In genomic region chr6:48896956-48897355, GRCm38 (mm10) we compare ENCODE assay signal across 35 mouse cellular contexts. TPM values are rescaled to one million over a fixed set of nuclear protein-coding genes. Genes with fewer than 3 reads are reported as not detected.
A peak's percentile ranks its signal among the peaks of the same experiment; 100 is the strongest.
DNase-seq lines count a peak whose midpoint lies in the region; ATAC-seq and TF ChIP-seq lines count a peak whose summit lies in the region.
"Had no signal": no experiment of that assay in that cellular context is flagged by ENCODE, and none has a peak within 500 bp of the region (broad histone marks: within the 10 kb centered on the region; RNA-seq: fewer than 3 reads in every experiment).

No protein-coding gene starts in this region.

- DNase-seq in kidney, adult 8-10 months = no peak
- DNase-seq in testis, postnatal 10 days (ENCODE audit: low spot score) = peak; percentile 17
- no peak for DNase-seq in testis, postnatal 14 days (ENCODE audit: low spot score)
- DNase-seq: adrenal gland, adult 8-10 months; adrenal gland, postnatal 25 days; cerebellum, adult 11-12 months; cerebellum, adult 8-10 months; cerebellum, postnatal 10 days; forebrain, postnatal 0 days; gastrocnemius, adult 2 months; gastrocnemius, postnatal 14 days; heart, adult 2 months; heart, postnatal 14 days; heart, postnatal 4 days had no signal

- H3K27ac ChIP-seq in intestine, postnatal 0 days (ENCODE audit: low read depth, low read length) = no peak overlapping the region; the same call in 1 of the 2 replicates
- no peak overlapping the region for H3K27ac ChIP-seq in intestine, embryonic 15.5 days
- peak overlapping the region; percentile 94 for H3K27ac ChIP-seq in kidney, embryonic 15.5 days
- peak overlapping the region; percentile 7; the same call in 1 of the 2 replicates for H3K27ac ChIP-seq in small intestine, adult 2 months (ENCODE audit: insufficient read depth, low read depth, low read length)
- H3K27ac ChIP-seq: gastrocnemius, adult 2 months; heart, adult 2 months; heart, embryonic 10.5 days; heart, embryonic 13.5 days; hindbrain, embryonic 14.5 days; hindbrain, postnatal 0 days had no signal

- no peak overlapping the region for H3K4me3 ChIP-seq in intestine, postnatal 0 days (ENCODE audit: low read depth, low read length)
- H3K4me3 ChIP-seq in intestine, embryonic 15.5 days (replicated peaks) = no peak overlapping the region
- H3K4me3 ChIP-seq in kidney, embryonic 15.5 days (replicated peaks) = no peak overlapping the region
- peak overlapping the region; percentile 46 for H3K4me3 ChIP-seq in small intestine, adult 2 months (ENCODE audit: low read depth, low read length)
- H3K4me3 ChIP-seq: gastrocnemius, adult 2 months; heart, adult 2 months; heart, embryonic 10.5 days; heart, embryonic 13.5 days had no signal

- WGBS in intestine, postnatal 0 days = 83% methylated on average over 5 of the region's 5 CpGs
- 86% methylated on average over 5 of the region's 5 CpGs for WGBS in intestine, embryonic 15.5 days
- 88% methylated on average over 5 of the region's 5 CpGs for WGBS in kidney, embryonic 15.5 days
- WGBS in small intestine, adult 2 months = 51% methylated on average over 5 of the region's 5 CpGs

- no peak for TF ChIP-seq POLR2A in small intestine, adult 2 months (IDR thresholded peaks at IDR 0.05; ENCODE audit: low read depth, low read length)

- 0 out of 2 replicates have a peak, but pooled peaks cover 6% of the 10 kb centered on the region for H3K4me1 ChIP-seq in intestine, postnatal 0 days (replicated peaks; ENCODE audit: control insufficient read depth, insufficient read depth, low read length)
- no peaks in the 10 kb centered on the region for H3K4me1 ChIP-seq in intestine, embryonic 15.5 days (replicated peaks)
- peaks cover 5% of the 10 kb centered on the region for H3K4me1 ChIP-seq in kidney, embryonic 15.5 days
- H3K4me1 ChIP-seq in small intestine, adult 2 months (ENCODE audit: control insufficient read depth, insufficient read depth, insufficient read length, low read length) = peaks cover 5% of the 10 kb centered on the region; the same call in 1 of the 2 replicates
- H3K4me1 ChIP-seq: heart, embryonic 10.5 days had no signal

- no peaks in the 10 kb centered on the region for H3K27me3 ChIP-seq in intestine, postnatal 0 days (replicated peaks; ENCODE audit: control insufficient read depth, insufficient read depth, low read length)
- no peaks in the 10 kb centered on the region for H3K27me3 ChIP-seq in intestine, embryonic 15.5 days (replicated peaks)
- H3K27me3 ChIP-seq in kidney, embryonic 15.5 days = no peaks in the 10 kb centered on the region
- no peaks in the 10 kb centered on the region for H3K27me3 ChIP-seq in small intestine, adult 2 months (ENCODE audit: control insufficient read depth, insufficient read depth, low read length)
- H3K27me3 ChIP-seq: heart, embryonic 13.5 days had no signal

- peak overlapping the region; percentile 62 for H3K4me2 ChIP-seq in intestine, postnatal 0 days (replicated peaks; ENCODE audit: low read depth)
- H3K4me2 ChIP-seq in intestine, embryonic 15.5 days (replicated peaks) = no peak overlapping the region
- H3K4me2 ChIP-seq in kidney, embryonic 15.5 days = no peak overlapping the region
- H3K4me2 ChIP-seq: heart, embryonic 13.5 days; hindbrain, embryonic 14.5 days had no signal

- no peak overlapping the region for H3K9ac ChIP-seq in intestine, postnatal 0 days (ENCODE audit: low read depth, low read length)
- H3K9ac ChIP-seq in intestine, embryonic 15.5 days = no peak overlapping the region
- H3K9ac ChIP-seq in kidney, embryonic 15.5 days = no peak overlapping the region
- H3K9ac ChIP-seq: forebrain, postnatal 0 days; heart, embryonic 13.5 days; hindbrain, embryonic 14.5 days had no signal

- ATAC-seq in intestine, postnatal 0 days = no peak
- no peak for ATAC-seq in intestine, embryonic 15.5 days
- no peak for ATAC-seq in kidney, embryonic 15.5 days (replicated peaks; ENCODE audit: low FRiP score)
- no peak for ATAC-seq in erythroblast, adult 5-6 weeks (replicated peaks; ENCODE audit: low FRiP score, poor library complexity, severe bottlenecking)
- ATAC-seq: activated CD4-positive, CD25-positive, alpha-beta regulatory T cell, adult 4 months; CD4-positive, CD25-positive, alpha-beta regulatory T cell, adult 4 months; forebrain, embryonic 14.5 days; forebrain, postnatal 0 days; hindbrain, postnatal 0 days had no signal

- TF ChIP-seq CTCF in intestine, postnatal 0 days (IDR thresholded peaks at IDR 0.05; ENCODE audit: low read depth) = no peak
- TF ChIP-seq CTCF in small intestine, adult 2 months (IDR thresholded peaks at IDR 0.05; ENCODE audit: extremely low read depth, insufficient read length, insufficient replicate concordance, low read depth, low read length) = no peak

- no peaks in the 10 kb centered on the region for H3K9me3 ChIP-seq in intestine, postnatal 0 days (ENCODE audit: control insufficient read depth)
- no peaks in the 10 kb centered on the region for H3K9me3 ChIP-seq in intestine, embryonic 15.5 days
- 0 out of 2 replicates have a peak, but pooled peaks cover 3% of the 10 kb centered on the region for H3K9me3 ChIP-seq in kidney, embryonic 15.5 days (replicated peaks)
- H3K9me3 ChIP-seq: heart, embryonic 10.5 days; heart, embryonic 13.5 days had no signal

- no peaks in the 10 kb centered on the region for H3K36me3 ChIP-seq in intestine, postnatal 0 days (ENCODE audit: control insufficient read depth, insufficient read depth)
- no peaks in the 10 kb centered on the region for H3K36me3 ChIP-seq in intestine, embryonic 15.5 days
- H3K36me3 ChIP-seq in kidney, embryonic 15.5 days = no peaks in the 10 kb centered on the region
- H3K36me3 ChIP-seq in small intestine, adult 2 months (ENCODE audit: control insufficient read depth, insufficient read depth, low read length) = no peaks in the 10 kb centered on the region; the same call in none of the 2 replicates
- H3K36me3 ChIP-seq: heart, embryonic 10.5 days; heart, embryonic 13.5 days had no signal

RNA-seq across cellular contexts. Expression of gene Aoc1, which starts 24.3 kb away (rescaled TPM):
- 101 and 106 TPM in 2 replicates for polyA plus RNA-seq in intestine, postnatal 0 days (2015; fragmentation: Nextera tagmentation; extraction: Ambion mirVana)
- polyA plus RNA-seq in intestine, embryonic 15.5 days (2015; fragmentation: Nextera tagmentation; extraction: Ambion mirVana) = 21.4 and 28.0 TPM in 2 replicates
- 2.6 and 3.4 TPM in 2 replicates for polyA plus RNA-seq in kidney, embryonic 15.5 days (2015; fragmentation: Nextera tagmentation; extraction: Ambion mirVana)
- 85.5 and 894 TPM in 2 replicates for polyA plus RNA-seq in small intestine, adult 2 months (2012; rRNA removed)
- not detected in 2 replicates for total RNA-seq in erythroblast, adult 5-6 weeks (2015; ENCODE audit: low replicate concordance)
- not detected in 2 replicates for total RNA-seq in erythroblast, adult 5-6 weeks (2017; ENCODE audit: low replicate concordance)
- total RNA-seq: adrenal gland, adult 8-10 months; adrenal gland, postnatal 25 days; gastrocnemius, adult 2 months; gastrocnemius, postnatal 14 days; gastrocnemius, postnatal 4 days; heart, adult 2 months; heart, postnatal 14 days; heart, postnatal 4 days had no signal
- polyA plus RNA-seq: activated CD4-positive, CD25-positive, alpha-beta regulatory T cell, adult 4 months; C2C12; embryonic facial prominence, embryonic 11.5 days; forebrain, embryonic 11.5 days; forebrain, embryonic 14.5 days; forebrain, postnatal 0 days; heart, embryonic 10.5 days; heart, embryonic 13.5 days; hindbrain, embryonic 11.5 days; hindbrain, embryonic 14.5 days had no signal

RNA-seq across cellular contexts. Expression of gene 1600015I10Rik, which starts 32.7 kb away (rescaled TPM):
- not detected in 2 replicates for polyA plus RNA-seq in intestine, postnatal 0 days (2015; fragmentation: Nextera tagmentation; extraction: Ambion mirVana)
- not detected in 2 replicates for polyA plus RNA-seq in intestine, embryonic 15.5 days (2015; fragmentation: Nextera tagmentation; extraction: Ambion mirVana)
- polyA plus RNA-seq in kidney, embryonic 15.5 days (2015; fragmentation: Nextera tagmentation; extraction: Ambion mirVana) = not detected in 2 replicates
- 0.05 TPM in 1 of 2 replicates, not detected in the other for polyA plus RNA-seq in small intestine, adult 2 months (2012; rRNA removed)
- total RNA-seq in erythroblast, adult 5-6 weeks (2015; ENCODE audit: low replicate concordance) = not detected in 2 replicates
- total RNA-seq in erythroblast, adult 5-6 weeks (2017; ENCODE audit: low replicate concordance) = not detected in 2 replicates
- total RNA-seq: adrenal gland, adult 8-10 months; adrenal gland, postnatal 25 days; ES-E14; forebrain, postnatal 0 days; gastrocnemius, adult 2 months; gastrocnemius, postnatal 14 days; gastrocnemius, postnatal 4 days; heart, adult 2 months; heart, postnatal 14 days; heart, postnatal 4 days; hindbrain, postnatal 0 days had no signal
- polyA plus RNA-seq: activated CD4-positive, CD25-positive, alpha-beta regulatory T cell, adult 4 months; brain, embryonic 14.5 days; C2C12; CD4-positive, CD25-positive, alpha-beta regulatory T cell, adult 4 months; embryonic facial prominence, embryonic 11.5 days; embryonic facial prominence, embryonic 14.5 days; forebrain, embryonic 11.5 days; forebrain, embryonic 14.5 days; forebrain, postnatal 0 days; heart, embryonic 10.5 days; heart, embryonic 13.5 days; heart, embryonic 16.5 days; hindbrain, embryonic 11.5 days; hindbrain, embryonic 14.5 days; hindbrain, postnatal 0 days had no signal

RNA-seq across cellular contexts. Expression of gene Tmem176b, which starts 55.7 kb away (rescaled TPM):
- polyA plus RNA-seq in intestine, postnatal 0 days (2015; fragmentation: Nextera tagmentation; extraction: Ambion mirVana) = 319 and 320 TPM in 2 replicates
- polyA plus RNA-seq in intestine, embryonic 15.5 days (2015; fragmentation: Nextera tagmentation; extraction: Ambion mirVana) = 341 and 366 TPM in 2 replicates
- 353 and 363 TPM in 2 replicates for polyA plus RNA-seq in kidney, embryonic 15.5 days (2015; fragmentation: Nextera tagmentation; extraction: Ambion mirVana)
- 118 and 211 TPM in 2 replicates for polyA plus RNA-seq in small intestine, adult 2 months (2012; rRNA removed)
- 11.5 and 22.5 TPM in 2 replicates for total RNA-seq in erythroblast, adult 5-6 weeks (2015; ENCODE audit: low replicate concordance)
- total RNA-seq in erythroblast, adult 5-6 weeks (2017; ENCODE audit: low replicate concordance) = 5.7 and 25.1 TPM in 2 replicates

RNA-seq across cellular contexts. Expression of gene Tmem176a, which starts 56.2 kb away (rescaled TPM):
- 180 and 193 TPM in 2 replicates for polyA plus RNA-seq in intestine, postnatal 0 days (2015; fragmentation: Nextera tagmentation; extraction: Ambion mirVana)
- 140 and 159 TPM in 2 replicates for polyA plus RNA-seq in intestine, embryonic 15.5 days (2015; fragmentation: Nextera tagmentation; extraction: Ambion mirVana)
- polyA plus RNA-seq in kidney, embryonic 15.5 days (2015; fragmentation: Nextera tagmentation; extraction: Ambion mirVana) = 148 and 153 TPM in 2 replicates
- 52.3 and 84.3 TPM in 2 replicates for polyA plus RNA-seq in small intestine, adult 2 months (2012; rRNA removed)
- 10.4 and 12.7 TPM in 2 replicates for total RNA-seq in erythroblast, adult 5-6 weeks (2015; ENCODE audit: low replicate concordance)
- 1.4 and 3.2 TPM in 2 replicates for total RNA-seq in erythroblast, adult 5-6 weeks (2017; ENCODE audit: low replicate concordance)

Comparison
In these comparisons a context has a peak if more than half of its experiments do, and no peak if none do; other contexts are left out.
1. H3K27ac ChIP-seq: peak in kidney, embryonic 15.5 days (single experiment) and small intestine, adult 2 months (single experiment); none in intestine, postnatal 0 days (single experiment) and intestine, embryonic 15.5 days (single experiment).